In the genomic region with DNA sequence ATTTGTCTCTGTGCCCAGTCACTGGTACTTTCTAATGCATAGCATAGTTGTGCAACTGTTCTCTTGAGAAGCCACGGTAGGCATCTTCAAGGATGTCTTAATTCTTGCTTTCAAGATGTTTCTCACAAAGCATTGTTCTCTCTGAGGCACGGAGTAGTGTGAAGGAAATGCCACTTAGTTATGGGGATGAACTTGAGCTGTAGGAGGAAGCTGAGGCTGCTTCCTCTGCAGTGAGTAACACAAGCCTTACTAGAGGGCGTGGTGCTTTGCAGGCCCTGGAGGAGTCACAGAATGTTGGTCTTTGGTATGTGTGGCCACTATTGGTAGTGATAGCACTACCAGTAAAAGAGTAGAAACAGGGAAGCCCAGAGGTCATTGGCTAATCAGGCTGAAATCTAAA, we compare ENCODE assay signal across 14 mouse cellular contexts. TPM values are rescaled to one million over a fixed set of nuclear protein-coding genes. Genes with fewer than 3 reads are reported as not detected.
A peak's percentile ranks its signal among the peaks of the same experiment; 100 is the strongest.
DNase-seq lines count a peak whose midpoint lies in the region; ATAC-seq and TF ChIP-seq lines count a peak whose summit lies in the region.
"Had no signal": no experiment of that assay in that cellular context is flagged by ENCODE, and none has a peak within 500 bp of the region (broad histone marks: within the 10 kb centered on the region; RNA-seq: fewer than 3 reads in every experiment).

No protein-coding gene starts in this region.

- H3K4me1 ChIP-seq in heart, postnatal 0 days (ENCODE audit: control insufficient read depth, insufficient read depth), result no peaks in the 10 kb centered on the region
- H3K4me1 ChIP-seq in lung, embryonic 16.5 days (replicated peaks; ENCODE audit: control insufficient read depth, insufficient read depth, low read length), result peaks cover 6% of the 10 kb centered on the region
- H3K4me1 ChIP-seq: embryonic facial prominence, embryonic 13.5 days; forebrain, embryonic 10.5 days; liver, embryonic 15.5 days had no signal

- POLR2A ChIA-PET in Patski (lab: Charles Lee), result no interaction called here

- no peak for DNase-seq in heart, postnatal 0 days (ENCODE audit: low spot score)
- DNase-seq in heart, postnatal 36 days, result no peak
- no peak for DNase-seq in lung, adult 18-20 months
- no peak for DNase-seq in Patski (ENCODE audit: low read depth, low spot score)
- DNase-seq in spleen, postnatal 14 days (ENCODE audit: low spot score in 2 of 2), result no peak
- DNase-seq: retina, postnatal 1 day; spleen, adult 18-20 months; thymus, postnatal 4 days had no signal

- no peaks in the 10 kb centered on the region for H3K27me3 ChIP-seq in heart, postnatal 0 days (ENCODE audit: control insufficient read depth, insufficient read depth, low read length)
- H3K27me3 ChIP-seq in lung, embryonic 16.5 days (ENCODE audit: control insufficient read depth, insufficient read depth, low read depth, low read length), result no peaks in the 10 kb centered on the region
- H3K27me3 ChIP-seq in Patski, result no peaks in the 10 kb centered on the region
- H3K27me3 ChIP-seq: embryonic facial prominence, embryonic 13.5 days; liver, embryonic 15.5 days had no signal

- no peak overlapping the region for H3K4me2 ChIP-seq in heart, postnatal 0 days (ENCODE audit: low read depth, low read length)
- H3K4me2 ChIP-seq in lung, embryonic 16.5 days (ENCODE audit: low read depth, low read length), result no peak overlapping the region
- H3K4me2 ChIP-seq: embryonic facial prominence, embryonic 13.5 days; liver, embryonic 15.5 days had no signal

- no peaks in the 10 kb centered on the region for H3K36me3 ChIP-seq in heart, postnatal 0 days (replicated peaks; ENCODE audit: control insufficient read depth, insufficient read depth, low read length)
- no peaks in the 10 kb centered on the region for H3K36me3 ChIP-seq in lung, embryonic 16.5 days (ENCODE audit: control insufficient read depth, insufficient read depth, low read length)
- H3K36me3 ChIP-seq: liver, embryonic 15.5 days had no signal

- WGBS in heart, postnatal 0 days, result 53% methylated on average over 3 of the region's 3 CpGs
- WGBS in lung, embryonic 16.5 days, result 52% methylated on average over 3 of the region's 3 CpGs

- H3K27ac ChIP-seq in heart, postnatal 0 days (ENCODE audit: low read depth), result no peak overlapping the region
- no peak overlapping the region for H3K27ac ChIP-seq in lung, embryonic 16.5 days (ENCODE audit: low read length)
- H3K27ac ChIP-seq: embryonic facial prominence, embryonic 13.5 days; forebrain, embryonic 10.5 days; liver, embryonic 15.5 days had no signal

- CTCF ChIA-PET in Patski (lab: Charles Lee), result interaction anchor here (0.9 kb wide), 1 partner anchor 26 kb away, joined by 3 read pairs; no protein-coding TSS in a partner anchor

- intact Hi-C loops in heart, postnatal 36 days (cut with DNase I), result no loop called here

- ATAC-seq in heart, postnatal 0 days (ENCODE audit: insufficient read depth, low read depth), result peak; percentile 49; the same call in 1 of the 2 replicates
- ATAC-seq in lung, embryonic 16.5 days (ENCODE audit: low read depth), result peak; percentile 49; the same call in 1 of the 2 replicates
- peak; percentile 51 for ATAC-seq in Patski
- ATAC-seq in megakaryocyte-erythroid progenitor cell, adult 5-6 weeks (replicated peaks; ENCODE audit: low FRiP score, low TSS enrichment, poor library complexity, severe bottlenecking), result peak; percentile 60
- ATAC-seq: activated CD4-positive, CD25-positive, alpha-beta regulatory T cell, adult 4 months had no signal

- TF ChIP-seq CTCF in heart, postnatal 0 days (IDR thresholded peaks at IDR 0.05; ENCODE audit: low read depth), result no peak
- TF ChIP-seq CTCF in Patski (IDR thresholded peaks at IDR 0.05), result no peak

- H3K4me3 ChIP-seq in heart, postnatal 0 days (ENCODE audit: low read depth, low read length), result no peak overlapping the region
- no peak overlapping the region for H3K4me3 ChIP-seq in lung, embryonic 16.5 days (ENCODE audit: low read length)
- H3K4me3 ChIP-seq: embryonic facial prominence, embryonic 13.5 days; forebrain, embryonic 10.5 days; liver, embryonic 15.5 days had no signal

- H3K9ac ChIP-seq in heart, postnatal 0 days (replicated peaks; ENCODE audit: low read depth, low read length), result no peak overlapping the region
- H3K9ac ChIP-seq in lung, embryonic 16.5 days (ENCODE audit: low read length), result no peak overlapping the region
- H3K9ac ChIP-seq: embryonic facial prominence, embryonic 13.5 days; liver, embryonic 15.5 days had no signal

- in situ Hi-C loops in Patski (cut with MboI; ENCODE audit: low pct_unique_long_range_greater_than_20kb), result no loop called here

- TF ChIP-seq EP300 in heart, postnatal 0 days (IDR thresholded peaks at IDR 0.05; ENCODE audit: low read depth), result no peak

- no peaks in the 10 kb centered on the region for H3K9me3 ChIP-seq in heart, postnatal 0 days (replicated peaks; ENCODE audit: control insufficient read depth, low read length)
- no peaks in the 10 kb centered on the region for H3K9me3 ChIP-seq in lung, embryonic 16.5 days (ENCODE audit: control insufficient read depth, low read length)
- H3K9me3 ChIP-seq: embryonic facial prominence, embryonic 13.5 days; forebrain, embryonic 10.5 days; liver, embryonic 15.5 days had no signal

RNA-seq across cellular contexts. Expression of a gene that starts 17.0 kb away (rescaled TPM):
- total RNA-seq in heart, postnatal 0 days (2014; rRNA removed; ENCODE audit: low replicate concordance), result 14.5 and 24.3 TPM in 2 replicates
- polyA plus RNA-seq in heart, postnatal 0 days (2015; fragmentation: Nextera tagmentation; extraction: Ambion mirVana), result 29.7 and 32.2 TPM in 2 replicates
- 100 to 1,000 TPM in 1 of 2 experiments, 10 to 100 TPM in 1; 94.1 to 107 TPM for total RNA-seq in heart, postnatal 36 days (2021)
- 38.2 and 39.3 TPM in 2 replicates for polyA plus RNA-seq in lung, embryonic 16.5 days (2015; fragmentation: Nextera tagmentation; extraction: Ambion mirVana)
- 50.6 TPM for polyA plus RNA-seq in Patski (2021)
- total RNA-seq in megakaryocyte-erythroid progenitor cell, adult 5-6 weeks (2014; fragmentation: Nextera tagmentation), result 23.7 and 27.4 TPM in 2 replicates
- 14.7 and 30.1 TPM in 2 replicates for total RNA-seq in megakaryocyte-erythroid progenitor cell, adult 5-6 weeks (2017)
